Mouse (Mus musculus) cerebellum, adult 2 months (tissue): ENCODE results near the gene Nmi.

ENCODE experiments used
- CTCF ChIP-seq: fragments of 200-500 bp; IDR thresholded peaks from 2 replicates; pipeline ENCODE4 v1.5.1; 2011; ENCODE audit warnings: low read depth, mild to moderate bottlenecking, control low read depth, low read length, moderate library complexity, borderline replicate concordance; ENCODE audit not compliant: insufficient read depth
- POLR2A ChIP-seq: fragments of 200-500 bp; IDR thresholded peaks from 2 replicates; pipeline ENCODE4 v1.6.1; 2011; ENCODE audit warnings: low read length, control low read depth, borderline replicate concordance; ENCODE audit not compliant: insufficient read depth

DNA sequence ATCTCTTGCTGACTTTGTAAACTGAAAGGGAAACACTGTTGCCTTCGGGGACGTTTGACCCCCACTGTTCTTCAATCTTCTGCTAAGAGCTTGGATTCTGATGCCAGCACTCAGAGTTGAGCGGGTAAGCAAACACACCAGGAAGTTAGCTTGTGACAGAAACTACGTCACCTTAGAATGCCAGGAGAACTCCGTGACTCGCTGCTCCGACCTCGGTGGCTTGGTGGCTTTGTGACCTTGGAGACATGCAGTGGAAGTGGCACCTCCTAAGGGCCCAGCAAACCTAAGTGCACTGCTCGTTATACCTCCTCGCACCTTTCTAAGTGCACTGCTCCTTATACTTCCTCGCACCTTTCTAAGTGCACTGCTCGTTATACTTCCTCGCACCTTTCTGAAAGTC is 9.0 kb upstream of the Nmi start:
- TF ChIP-seq POLR2A (no peak), CTCF (no peak)
